Mouse (Mus musculus): ENCODE measurements around the gene Dnmt3c.

DNA sequence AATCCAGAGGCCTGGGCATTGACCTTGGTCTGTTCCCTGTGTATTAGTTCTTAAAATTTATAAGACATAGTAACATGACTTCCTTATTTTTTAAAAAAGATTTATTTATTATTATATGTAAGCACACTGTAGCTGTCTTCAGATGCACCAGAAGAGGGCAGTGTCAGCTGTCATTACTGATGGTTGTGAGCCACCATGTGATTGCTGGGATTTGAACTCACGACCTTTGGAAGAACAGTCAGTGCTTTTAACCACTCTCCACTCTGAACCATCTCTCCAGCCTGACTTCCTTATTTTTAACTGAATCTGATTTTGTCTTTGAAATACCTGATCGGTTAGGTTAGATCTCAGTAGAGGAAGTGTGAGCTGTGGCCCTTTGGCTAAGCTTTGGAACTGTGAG lies 23.8 kb upstream of the Dnmt3c start:
- TF ChIP-seq POLR2A (IDR thresholded peaks at IDR 0.05; ENCODE audit: extremely low read depth, insufficient read depth, low read length) (no peak), CTCF (IDR thresholded peaks at IDR 0.05; ENCODE audit: low read depth, low read length) (no peak)
